Mouse (Mus musculus) limb, embryonic 14.5 days (tissue): ENCODE results near the gene Asb3. TPM values are rescaled to one million over a fixed set of nuclear protein-coding genes. Genes with fewer than 3 reads are reported as not detected.
"Not testable (repeated sequence)": the region's sequence is repeated elsewhere in the genome, so short reads cannot be mapped to it uniquely, and the experiment has no call there.

ENCODE experiments used
- ATAC-seq: fragments of 200-750 bp; cut with Nextera tagmentation; 2 replicates; pipeline ENCODE4 v1.8.0; 2017; ENCODE audit warnings: low read depth, moderate number of reproducible peaks, moderate TSS enrichment; ENCODE audit not compliant: low FRiP score
- DNase-seq: peaks from one replicate; pipeline ENCODE4 v3.0.0-alpha.2; 2015; ENCODE audit warnings: low spot score
- H3K27ac ChIP-seq: fragments of 300-500 bp; sonication (generic); replicated peaks from 2 replicates; pipeline ENCODE4 v1.5.1; 2014; ENCODE audit warnings: low read depth, mild to moderate bottlenecking, low read length, moderate library complexity, mixed read lengths
- H3K27me3 ChIP-seq: fragments of 300-500 bp; sonication (generic); 2 replicates; pipeline ENCODE4 v1.6.1; 2014; ENCODE audit warnings: low read length, mixed read lengths; ENCODE audit not compliant: control insufficient read depth, insufficient read depth
- H3K36me3 ChIP-seq: fragments of 300-500 bp; sonication (generic); 2 replicates; pipeline ENCODE4 v1.6.1; 2014; ENCODE audit warnings: mild to moderate bottlenecking, low read length, moderate library complexity, mixed read lengths; ENCODE audit not compliant: control insufficient read depth, insufficient read depth
- H3K4me1 ChIP-seq: fragments of 300-500 bp; sonication (generic); 2 replicates; pipeline ENCODE4 v1.6.1; 2014; ENCODE audit warnings: antibody characterized with exemption, low read length, mixed read lengths; ENCODE audit not compliant: control insufficient read depth, insufficient read depth
- H3K4me2 ChIP-seq: fragments of 300-500 bp; sonication (generic); replicated peaks from 2 replicates; pipeline ENCODE4 v1.6.1; 2014; ENCODE audit warnings: low read depth, mild to moderate bottlenecking, low read length, moderate library complexity; ENCODE audit not compliant: severe bottlenecking
- H3K4me3 ChIP-seq: fragments of 300-500 bp; sonication (generic); replicated peaks from 2 replicates; pipeline ENCODE4 v1.5.1; 2014; ENCODE audit warnings: low read length
- H3K9ac ChIP-seq: fragments of 300-500 bp; sonication (generic); 2 replicates; pipeline ENCODE4 v1.6.1; 2014; ENCODE audit warnings: mild to moderate bottlenecking, low read depth, low read length, moderate library complexity; ENCODE audit not compliant: severe bottlenecking
- H3K9me3 ChIP-seq: fragments of 300-500 bp; sonication (generic); 2 replicates; pipeline ENCODE4 v1.6.1; 2016; ENCODE audit warnings: low read length; ENCODE audit not compliant: control insufficient read depth
- POLR2A ChIP-seq: fragments of 200-500 bp; IDR thresholded peaks from 2 replicates; pipeline ENCODE4 v1.8.0; 2012; ENCODE audit warnings: inconsistent platforms, mild to moderate bottlenecking, moderate library complexity, borderline replicate concordance; ENCODE audit not compliant: insufficient read depth, insufficient read length; ENCODE audit errors: extremely low read depth
- WGBS: fragments of 180-500 bp; shearing (Covaris S2); extraction: QIAGEN DNeasy Blood & Tissue Kit; methylation state at CpG from one replicate; pipeline ENCODE4 v1.1.7; 2014; 5-methylcytosine and 5-hydroxymethylcytosine counted together
- polyA plus RNA-seq, 2 experiments: library from polyadenylated mRNA; depleted of rRNA in 1 of 2; stranded (reverse) in 1 of 2; unstranded in 1 of 2; fragments of >200 nt; fragmentation: Nextera tagmentation in 1 of 2; extraction: Ambion mirVana in 1 of 2; gene quantifications; 2 replicates each; pipeline versions ENCODE4 v1.2.1 to v1.2.3; 2012 to 2014

The Asb3 gene
- polyA plus RNA-seq, 2 experiments = 15.3 to 31.5 TPM

DNA sequence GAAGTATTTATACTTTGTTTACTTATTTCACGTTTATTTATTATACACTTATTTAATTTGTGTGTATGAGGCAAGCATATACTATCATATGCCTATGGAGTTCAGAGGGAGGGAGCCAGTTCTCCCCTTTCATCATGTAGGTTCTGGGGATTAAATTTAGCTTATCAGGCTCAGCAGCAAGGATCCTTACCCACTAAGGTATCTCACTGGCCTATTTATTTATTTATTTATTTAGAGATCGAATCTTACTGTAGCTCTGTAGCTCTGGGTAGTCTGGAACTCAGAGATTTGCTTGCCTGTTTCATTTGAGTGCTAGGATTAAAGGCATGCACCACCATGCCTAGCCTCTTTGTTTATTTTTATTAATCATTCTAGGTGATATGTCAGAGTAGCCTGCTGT, 113.5 kb downstream of the Asb3 start:
- 85% methylated on average over 2 of the region's 2 CpGs for WGBS
- H3K4me2 ChIP-seq = no peak overlapping the region
- no peaks in the 10 kb centered on the region for H3K4me1 ChIP-seq
- no peaks in the 10 kb centered on the region for H3K9me3 ChIP-seq
- TF ChIP-seq POLR2A = no peak
- H3K4me3 ChIP-seq = no peak overlapping the region
- no peak for DNase-seq
- H3K27ac ChIP-seq = no peak overlapping the region
- H3K9ac ChIP-seq = no peak overlapping the region
- ATAC-seq = no peak
- no peaks in the 10 kb centered on the region for H3K36me3 ChIP-seq
- no peaks in the 10 kb centered on the region for H3K27me3 ChIP-seq

DNA sequence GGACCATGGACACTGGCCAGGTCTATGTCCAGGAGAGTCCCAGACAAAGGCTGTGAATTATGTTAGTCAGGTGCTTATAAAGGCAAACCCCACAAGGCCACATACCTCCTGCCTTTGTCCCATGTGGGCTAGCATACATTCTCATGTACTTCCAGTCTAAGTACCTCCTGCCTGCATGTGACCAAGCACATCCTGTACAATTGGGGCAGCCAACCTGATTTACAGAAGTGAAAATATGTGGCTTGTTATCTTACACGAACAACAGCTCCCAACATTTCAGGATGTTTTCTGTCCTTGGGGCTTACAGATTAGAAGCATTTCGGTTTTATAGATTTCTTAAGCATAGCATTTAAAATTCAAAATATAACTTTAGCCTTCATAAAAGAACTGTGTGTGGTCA, 114.8 kb downstream of the Asb3 start:
- H3K36me3 ChIP-seq = no peaks in the 10 kb centered on the region
- H3K9ac ChIP-seq = no peak overlapping the region
- H3K27me3 ChIP-seq = no peaks in the 10 kb centered on the region
- no peak overlapping the region for H3K4me2 ChIP-seq
- H3K9me3 ChIP-seq = no peaks in the 10 kb centered on the region
- DNase-seq (no peak), ATAC-seq (no peak)
- no peak overlapping the region for H3K4me3 ChIP-seq
- no peaks in the 10 kb centered on the region for H3K4me1 ChIP-seq
- 75% methylated on average over 2 of the region's 2 CpGs for WGBS
- no peak overlapping the region for H3K27ac ChIP-seq
- no peak for TF ChIP-seq POLR2A

DNA sequence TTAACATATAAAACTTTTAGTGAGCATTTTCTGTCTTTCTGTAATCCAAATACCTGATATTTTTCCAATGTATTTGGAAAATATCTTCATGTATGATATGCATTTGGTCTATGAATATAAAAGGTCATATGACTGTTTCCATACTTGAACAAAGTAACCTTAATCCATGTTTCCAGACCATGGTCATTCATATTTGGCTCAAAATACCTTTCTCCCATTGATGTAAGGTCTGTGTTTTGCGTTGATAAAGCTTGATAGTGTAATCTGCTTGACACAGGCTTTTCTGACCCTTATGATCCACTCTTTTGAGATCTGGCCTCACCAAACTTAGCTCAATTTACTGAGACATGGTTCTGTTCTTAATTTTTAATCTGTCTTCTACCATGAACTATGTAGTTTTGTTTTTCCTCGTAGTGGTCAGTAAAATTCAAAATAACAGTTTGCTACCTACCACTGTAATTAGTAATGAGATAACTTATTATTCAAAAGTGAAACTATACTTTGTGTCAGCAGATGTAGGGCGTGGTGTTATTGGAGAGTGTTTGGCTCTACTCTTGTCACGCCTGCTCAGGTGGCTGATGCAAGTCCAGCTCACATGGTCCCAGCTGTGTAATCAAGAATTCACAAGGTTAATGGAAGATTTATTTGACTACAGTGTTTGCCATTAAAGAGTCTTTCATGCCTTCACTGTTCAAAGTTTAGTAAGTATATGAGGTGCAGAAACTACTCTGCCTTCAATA, 116.1 kb downstream of the Asb3 start:
- H3K9me3 ChIP-seq = no peaks in the 10 kb centered on the region
- no peaks in the 10 kb centered on the region for H3K4me1 ChIP-seq
- no peak overlapping the region for H3K4me3 ChIP-seq
- ATAC-seq (no peak), DNase-seq (no peak)
- 0 out of 2 replicates have a peak, but pooled peaks cover 2% of the 10 kb centered on the region for H3K36me3 ChIP-seq
- 83% methylated on average over 4 of the region's 4 CpGs for WGBS
- no peak overlapping the region for H3K27ac ChIP-seq
- no peaks in the 10 kb centered on the region for H3K27me3 ChIP-seq
- no peak overlapping the region for H3K4me2 ChIP-seq
- H3K9ac ChIP-seq = no peak overlapping the region
- no peak for TF ChIP-seq POLR2A

DNA sequence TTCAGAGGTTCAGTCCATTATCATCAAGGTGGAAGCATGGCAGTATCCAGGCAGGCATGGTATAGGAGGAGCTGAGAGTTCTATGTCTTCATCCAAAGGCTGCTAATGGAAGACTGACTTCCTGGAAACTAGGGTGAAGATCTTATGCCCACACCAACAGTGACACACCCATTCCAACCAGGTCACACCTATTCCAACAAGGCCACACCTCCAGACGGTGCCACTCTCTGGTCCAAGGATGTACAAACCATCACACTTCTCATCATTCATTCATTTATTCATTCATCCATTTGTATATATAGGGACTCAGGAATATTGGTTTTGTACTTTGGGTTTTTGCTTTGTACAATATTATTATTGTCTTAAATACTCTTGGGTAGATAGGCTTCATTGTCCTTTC, 124.5 kb downstream of the Asb3 start:
- not testable (repeated sequence) for H3K4me1 ChIP-seq, H3K27me3 ChIP-seq, H3K4me3 ChIP-seq, H3K9ac ChIP-seq, H3K36me3 ChIP-seq, H3K9me3 ChIP-seq, ATAC-seq, H3K4me2 ChIP-seq, H3K27ac ChIP-seq, DNase-seq
- WGBS = 91% methylated on average over 1 of the region's 1 CpGs

DNA sequence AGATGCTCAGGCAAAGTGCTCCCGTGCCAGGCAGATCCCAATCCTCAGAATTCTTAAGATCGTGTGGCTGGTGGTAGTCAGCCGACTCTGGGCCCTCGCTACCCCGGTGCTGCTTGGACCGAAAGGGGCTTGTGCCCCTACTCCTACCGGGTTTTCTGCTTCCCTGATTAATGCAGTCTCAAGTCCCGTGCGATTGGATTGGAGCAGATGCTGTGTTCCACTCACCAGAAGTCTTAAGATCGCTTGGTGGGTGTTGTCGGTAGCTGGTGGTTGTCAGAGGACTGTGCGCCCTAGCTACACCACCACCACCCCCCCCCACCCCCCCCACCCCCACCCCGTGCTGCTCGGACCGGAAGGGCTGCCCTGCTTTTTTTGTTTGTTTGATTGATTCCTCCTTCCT, 132.2 kb downstream of the Asb3 start:
- not testable (repeated sequence) for H3K9me3 ChIP-seq, DNase-seq, H3K4me3 ChIP-seq, H3K4me1 ChIP-seq, ATAC-seq, H3K4me2 ChIP-seq, H3K36me3 ChIP-seq, H3K27ac ChIP-seq, H3K9ac ChIP-seq, H3K27me3 ChIP-seq
- 68% methylated on average over 15 of the region's 15 CpGs for WGBS

DNA sequence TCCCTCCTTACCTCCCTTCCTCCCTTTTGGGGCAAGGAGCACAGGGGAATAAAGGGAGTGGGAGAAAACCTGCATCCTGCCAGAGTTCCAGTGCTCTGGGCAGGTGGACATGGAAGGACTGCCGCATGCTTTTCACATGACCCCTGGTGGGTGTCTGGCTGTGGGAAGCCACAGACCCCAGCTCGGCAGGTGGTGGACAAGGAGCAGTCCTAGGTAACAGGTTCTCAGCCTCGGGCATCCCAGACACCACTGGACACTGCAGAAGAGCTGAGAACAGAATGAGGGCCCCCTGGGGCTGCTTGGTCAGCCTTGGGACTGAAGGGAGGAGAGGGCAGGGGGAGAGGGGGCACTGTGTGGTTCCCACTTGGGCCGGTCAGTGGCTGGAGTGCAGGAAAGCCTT, 149.7 kb downstream of the Asb3 start:
- no peaks in the 10 kb centered on the region for H3K27me3 ChIP-seq
- no peak overlapping the region for H3K4me3 ChIP-seq
- H3K4me1 ChIP-seq = no peaks in the 10 kb centered on the region
- no peak overlapping the region for H3K27ac ChIP-seq
- peaks cover 5% of the 10 kb centered on the region for H3K36me3 ChIP-seq
- H3K4me2 ChIP-seq = no peak overlapping the region
- DNase-seq = no peak
- WGBS = 95% methylated on average over 4 of the region's 4 CpGs
- no peak for ATAC-seq
- TF ChIP-seq POLR2A = no peak
- H3K9ac ChIP-seq = no peak overlapping the region
- 0 out of 2 replicates have a peak, but pooled peaks cover under 1% of the 10 kb centered on the region for H3K9me3 ChIP-seq
